ENCODE assay signal across 15 mouse cellular contexts in the genomic region with DNA sequence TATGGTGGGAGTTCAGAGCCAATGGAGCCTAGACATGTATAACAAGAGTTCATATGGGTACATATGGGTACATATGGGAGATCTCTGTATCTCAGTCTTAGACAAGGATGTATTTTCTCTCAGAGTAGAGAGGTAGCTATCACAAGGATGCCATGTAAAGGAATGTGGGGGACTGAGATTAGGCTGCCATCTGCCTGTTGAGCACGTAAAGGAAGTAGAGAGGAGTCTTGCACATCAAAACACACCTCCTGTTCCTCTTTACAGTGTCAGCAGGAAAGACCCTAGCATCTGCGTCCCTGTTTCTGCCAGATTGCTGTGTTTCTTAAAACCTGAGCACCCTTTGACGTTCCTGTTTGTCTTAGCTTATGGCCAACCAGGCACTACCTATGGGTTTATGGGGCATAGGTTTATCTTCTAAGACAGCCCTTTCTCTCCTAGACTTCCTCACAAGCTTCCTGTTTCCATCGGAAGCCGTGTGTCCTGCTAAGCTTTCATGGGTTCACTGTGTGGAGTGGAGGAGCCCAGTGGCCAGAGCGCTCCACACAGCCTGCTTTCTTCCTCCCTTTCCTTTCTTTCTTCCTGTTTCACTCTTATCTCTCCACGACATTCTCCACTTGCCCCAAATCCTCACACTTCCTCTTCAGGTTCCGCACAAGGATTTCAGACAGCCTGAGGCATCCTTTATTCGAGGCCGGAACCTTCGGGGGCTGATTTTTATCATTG. TPM values are rescaled to one million over a fixed set of nuclear protein-coding genes. Genes with fewer than 3 reads are reported as not detected.
DNase-seq lines count a peak whose midpoint lies in the region; ATAC-seq and TF ChIP-seq lines count a peak whose summit lies in the region.
"Had no signal": no experiment of that assay in that cellular context is flagged by ENCODE, and none has a peak within 500 bp of the region (broad histone marks: within the 10 kb centered on the region; RNA-seq: fewer than 3 reads in every experiment).

No protein-coding gene starts in this region.

- no peaks in the 10 kb centered on the region for H3K4me1 ChIP-seq in midbrain, postnatal 0 days (ENCODE audit: insufficient read depth, low read length)
- H3K4me1 ChIP-seq in midbrain, embryonic 13.5 days (replicated peaks) = no peaks in the 10 kb centered on the region

- H3K4me2 ChIP-seq in midbrain, postnatal 0 days (ENCODE audit: low read depth, low read length, poor library complexity, severe bottlenecking) = no peak overlapping the region
- H3K4me2 ChIP-seq in midbrain, embryonic 13.5 days (replicated peaks) = no peak overlapping the region
- H3K4me2 ChIP-seq: embryonic facial prominence, embryonic 12.5 days had no signal

- no peaks in the 10 kb centered on the region for H3K36me3 ChIP-seq in midbrain, postnatal 0 days (ENCODE audit: insufficient read depth, low read length)
- no peaks in the 10 kb centered on the region for H3K36me3 ChIP-seq in midbrain, embryonic 13.5 days
- H3K36me3 ChIP-seq: embryonic facial prominence, embryonic 12.5 days had no signal

- ATAC-seq in midbrain, postnatal 0 days (ENCODE audit: low FRiP score) = no peak
- no peak for ATAC-seq in midbrain, embryonic 13.5 days
- ATAC-seq in megakaryocyte-erythroid progenitor cell, adult 5-6 weeks (replicated peaks; ENCODE audit: low FRiP score, low TSS enrichment, poor library complexity, severe bottlenecking) = peak; percentile 44; the same call in 1 of the 2 replicates

- no peaks in the 10 kb centered on the region for H3K9me3 ChIP-seq in midbrain, postnatal 0 days (ENCODE audit: low read length)
- H3K9me3 ChIP-seq in midbrain, embryonic 13.5 days = no peaks in the 10 kb centered on the region
- H3K9me3 ChIP-seq: embryonic facial prominence, embryonic 12.5 days had no signal

- H3K9ac ChIP-seq in midbrain, postnatal 0 days (replicated peaks; ENCODE audit: low read length, poor library complexity, severe bottlenecking) = no peak overlapping the region
- no peak overlapping the region for H3K9ac ChIP-seq in midbrain, embryonic 13.5 days (replicated peaks)
- H3K9ac ChIP-seq: embryonic facial prominence, embryonic 12.5 days; liver, embryonic 14.5 days had no signal

- no peaks in the 10 kb centered on the region for H3K27me3 ChIP-seq in midbrain, postnatal 0 days (ENCODE audit: insufficient read depth, low read length)
- 0 out of 2 replicates have a peak, but pooled peaks cover 3% of the 10 kb centered on the region for H3K27me3 ChIP-seq in midbrain, embryonic 13.5 days
- H3K27me3 ChIP-seq: embryonic facial prominence, embryonic 12.5 days had no signal

- no peak overlapping the region for H3K4me3 ChIP-seq in midbrain, postnatal 0 days (ENCODE audit: low read depth, low read length)
- no peak overlapping the region for H3K4me3 ChIP-seq in midbrain, embryonic 13.5 days (replicated peaks)
- H3K4me3 ChIP-seq: embryonic facial prominence, embryonic 12.5 days had no signal

- H3K27ac ChIP-seq in midbrain, postnatal 0 days (ENCODE audit: low read depth, low read length) = no peak overlapping the region
- H3K27ac ChIP-seq in midbrain, embryonic 13.5 days = no peak overlapping the region
- H3K27ac ChIP-seq: embryonic facial prominence, embryonic 12.5 days; liver, embryonic 14.5 days; macrophage had no signal

- intact Hi-C loops in gastrocnemius, postnatal 36 days (cut with DNase I) = no loop called here

- DNase-seq in midbrain, postnatal 0 days (ENCODE audit: low spot score) = no peak
- DNase-seq in CD4-positive helper T cell, adult 2 months (ENCODE audit: low read depth, low spot score) = peak; percentile 55
- peak; percentile 33 for DNase-seq in T-cell, adult 2 months (ENCODE audit: low spot score)
- no peak for DNase-seq in urinary bladder, postnatal 10 days (ENCODE audit: low spot score)
- DNase-seq in gastrocnemius, postnatal 36 days = no peak
- DNase-seq in layer of hippocampus, postnatal 25 days (ENCODE audit: extremely low spot score in 1 of 2, low spot score in 1 of 2) = no peak
- DNase-seq: adrenal gland, postnatal 36 days; cerebellum, postnatal 25 days; heart, adult 11 months; heart, postnatal 14 days had no signal

- TF ChIP-seq CTCF in midbrain, postnatal 0 days (IDR thresholded peaks at IDR 0.05) = peak; percentile 31

- WGBS in midbrain, postnatal 0 days = 83% methylated on average over 11 of the region's 11 CpGs
- 88% methylated on average over 11 of the region's 11 CpGs for WGBS in midbrain, embryonic 13.5 days

RNA-seq across cellular contexts. Expression of a gene that starts 39.4 kb away (rescaled TPM):
- 8.4 and 9.1 TPM in 2 replicates for total RNA-seq in midbrain, postnatal 0 days (2014; rRNA removed)
- 5.5 and 5.9 TPM in 2 replicates for polyA plus RNA-seq in midbrain, postnatal 0 days (2015; fragmentation: Nextera tagmentation; extraction: Ambion mirVana)
- 6.2 and 7.1 TPM in 2 replicates for polyA plus RNA-seq in midbrain, embryonic 13.5 days (2015; fragmentation: Nextera tagmentation; extraction: Ambion mirVana)
- total RNA-seq in megakaryocyte-erythroid progenitor cell, adult 5-6 weeks (2014; fragmentation: Nextera tagmentation) = 8.9 and 18.6 TPM in 2 replicates
- total RNA-seq in megakaryocyte-erythroid progenitor cell, adult 5-6 weeks (2017) = 17.7 and 38.1 TPM in 2 replicates
- 1 to 10 TPM; 6.8 to 9.1 TPM for total RNA-seq in gastrocnemius, postnatal 36 days (2021)
- 1 to 10 TPM; 4.6 to 5.3 TPM for total RNA-seq in layer of hippocampus, postnatal 25 days (2021)

RNA-seq across cellular contexts. Expression of a gene that starts 54.0 kb away (rescaled TPM):
- 10.8 and 16.0 TPM in 2 replicates for total RNA-seq in midbrain, postnatal 0 days (2014; rRNA removed)
- 8.4 and 8.9 TPM in 2 replicates for polyA plus RNA-seq in midbrain, postnatal 0 days (2015; fragmentation: Nextera tagmentation; extraction: Ambion mirVana)
- polyA plus RNA-seq in midbrain, embryonic 13.5 days (2015; fragmentation: Nextera tagmentation; extraction: Ambion mirVana) = 18.3 and 18.9 TPM in 2 replicates
- total RNA-seq in megakaryocyte-erythroid progenitor cell, adult 5-6 weeks (2014; fragmentation: Nextera tagmentation) = 9.9 and 13.4 TPM in 2 replicates
- 3.2 and 11.0 TPM in 2 replicates for total RNA-seq in megakaryocyte-erythroid progenitor cell, adult 5-6 weeks (2017)
- 10 to 100 TPM; 17.2 to 17.4 TPM for total RNA-seq in gastrocnemius, postnatal 36 days (2021)
- 10 to 100 TPM; 10.4 to 12.1 TPM for total RNA-seq in layer of hippocampus, postnatal 25 days (2021)

Comparison
In these comparisons a context has a peak if more than half of its experiments do, and no peak if none do; other contexts are left out.
1. DNase-seq: peak in CD4-positive helper T cell, adult 2 months (single experiment) and T-cell, adult 2 months (single experiment); none in midbrain, postnatal 0 days (single experiment), urinary bladder, postnatal 10 days (single experiment), gastrocnemius, postnatal 36 days (0 of 2) and layer of hippocampus, postnatal 25 days (0 of 2).